Mouse (Mus musculus) adrenal gland, postnatal 10 days (tissue): Measurements from ENCODE around the gene Xlr5a. TPM values are rescaled to one million over a fixed set of nuclear protein-coding genes. Genes with fewer than 3 reads are reported as not detected.
"Not testable (repeated sequence)": the region's sequence is repeated elsewhere in the genome, so short reads cannot be mapped to it uniquely, and the experiment has no call there.

ENCODE experiments used
- DNase-seq: peaks from one replicate; pipeline ENCODE4 v3.0.0; 2021; ENCODE audit warnings: mixed read lengths
- long read RNA-seq, 2 experiments: library from polyadenylated mRNA; stranded (forward); transcript quantifications; one replicate each; pipeline ENCODE4 v2.0.0; 2021
- total RNA-seq, 2 experiments: library from RNA; stranded (reverse); gene quantifications; 2 replicates each; pipeline ENCODE4 v1.2.3; 2021

The Xlr5a gene
- total RNA-seq, result under 1 TPM; 0.24 to 0.33 TPM
- long read RNA-seq, experiment 1, partial matches to known transcripts, result 0 of 1 reads
- long read RNA-seq, experiment 1, other reads (novel, unspliced or antisense), result 1 of 1 reads
- long read RNA-seq, experiment 2, result 0 reads

GRCm38 (mm10) chrX:73292876-73293275 lies at the start of gene Xlr5a, which contains the start of gene Xlr5c:
Gene Xlr5a, minus strand, starts transcription at chrX:73292976.
Gene Xlr5c, minus strand, starts transcription at chrX:73292976.
- DNase-seq, result not testable (repeated sequence)

- DNase-seq, result peak; percentile 84
These were observed 49.7 kb upstream of the Xlr5a start, which contains the start of gene Zfp275 for GRCm38 (mm10) chrX:73342483-73342895. Gene Zfp275, plus strand, starts transcription at chrX:73342621.

- no peak for DNase-seq
These were observed 49.3 kb upstream of the Xlr5a start for GRCm38 (mm10) chrX:73342068-73342467.

GRCm38 (mm10) chrX:73341473-73341872 lies 48.7 kb upstream of the Xlr5a start:
- no peak for DNase-seq

GRCm38 (mm10) chrX:73336740-73337139 lies 44.0 kb upstream of the Xlr5a start, which contains the start of gene Gm45015:
Gene Gm45015, minus strand, starts transcription at chrX:73336840.
- no peak for DNase-seq

- DNase-seq, result no peak
These were observed 40.8 kb upstream of the Xlr5a start for GRCm38 (mm10) chrX:73333548-73333947.

GRCm38 (mm10) chrX:73327215-73327614 lies 34.4 kb upstream of the Xlr5a start:
- DNase-seq, result no peak

- no peak for DNase-seq
These were observed 28.3 kb upstream of the Xlr5a start for GRCm38 (mm10) chrX:73321029-73321428.

- DNase-seq, result peak; percentile 44
These were observed 19.7 kb upstream of the Xlr5a start for GRCm38 (mm10) chrX:73312522-73312921.

- DNase-seq, result not testable (repeated sequence)
These were observed 3.0 kb upstream of the Xlr5a start for GRCm38 (mm10) chrX:73295745-73296144.

GRCm38 (mm10) chrX:73265270-73265669 lies 27.5 kb downstream of the Xlr5a start, which contains the start of gene Xlr3c:
Gene Xlr3c, minus strand, starts transcription at chrX:73265390.
- DNase-seq, result not testable (repeated sequence)

GRCm38 (mm10) chrX:73262428-73262827 lies 30.3 kb downstream of the Xlr5a start:
- not testable (repeated sequence) for DNase-seq

- DNase-seq, result not testable (repeated sequence)
These were observed 49.9 kb downstream of the Xlr5a start, which contains the start of gene Xlr4c for GRCm38 (mm10) chrX:73242821-73243325. Gene Xlr4c, minus strand, starts transcription at chrX:73243130.

- DNase-seq, result no peak
These were observed 63.5 kb downstream of the Xlr5a start for GRCm38 (mm10) chrX:73229288-73229687.

GRCm38 (mm10) chrX:73228606-73229214 lies 64.1 kb downstream of the Xlr5a start:
- peak; percentile 64 for DNase-seq

GRCm38 (mm10) chrX:73227914-73228605 lies 64.7 kb downstream of the Xlr5a start, which contains the start of gene F8a:
Gene F8a, plus strand, starts transcription at chrX:73228291.
- peak; percentile 84 for DNase-seq

- no peak for DNase-seq
These were observed 67.4 kb downstream of the Xlr5a start for GRCm38 (mm10) chrX:73225365-73225764.

- not testable (repeated sequence) for DNase-seq
These were observed 78.8 kb downstream of the Xlr5a start, which contains the start of gene Xlr4b for GRCm38 (mm10) chrX:73213819-73214564. Gene Xlr4b, plus strand, starts transcription at chrX:73214333.

GRCm38 (mm10) chrX:73191934-73192333 lies 100.8 kb downstream of the Xlr5a start, which contains the start of gene Xlr3b:
Gene Xlr3b, plus strand, starts transcription at chrX:73192207.
- peak; percentile 23 for DNase-seq

GRCm38 (mm10) chrX:73176889-73177288 lies 115.9 kb downstream of the Xlr5a start, which contains the start of gene Spin2d:
Gene Spin2d, minus strand, starts transcription at chrX:73176989.
- DNase-seq, result not testable (repeated sequence)

- not testable (repeated sequence) for DNase-seq
These were observed 143.4 kb downstream of the Xlr5a start, which contains the start of gene DXBay18 for GRCm38 (mm10) chrX:73149350-73149749. Gene DXBay18, minus strand, starts transcription at chrX:73149450.

GRCm38 (mm10) chrX:73148496-73148895 lies 144.3 kb downstream of the Xlr5a start, which contains the start of gene Xlr5b:
Gene Xlr5b, plus strand, starts transcription at chrX:73148796.
- not testable (repeated sequence) for DNase-seq
